In the genomic region with DNA sequence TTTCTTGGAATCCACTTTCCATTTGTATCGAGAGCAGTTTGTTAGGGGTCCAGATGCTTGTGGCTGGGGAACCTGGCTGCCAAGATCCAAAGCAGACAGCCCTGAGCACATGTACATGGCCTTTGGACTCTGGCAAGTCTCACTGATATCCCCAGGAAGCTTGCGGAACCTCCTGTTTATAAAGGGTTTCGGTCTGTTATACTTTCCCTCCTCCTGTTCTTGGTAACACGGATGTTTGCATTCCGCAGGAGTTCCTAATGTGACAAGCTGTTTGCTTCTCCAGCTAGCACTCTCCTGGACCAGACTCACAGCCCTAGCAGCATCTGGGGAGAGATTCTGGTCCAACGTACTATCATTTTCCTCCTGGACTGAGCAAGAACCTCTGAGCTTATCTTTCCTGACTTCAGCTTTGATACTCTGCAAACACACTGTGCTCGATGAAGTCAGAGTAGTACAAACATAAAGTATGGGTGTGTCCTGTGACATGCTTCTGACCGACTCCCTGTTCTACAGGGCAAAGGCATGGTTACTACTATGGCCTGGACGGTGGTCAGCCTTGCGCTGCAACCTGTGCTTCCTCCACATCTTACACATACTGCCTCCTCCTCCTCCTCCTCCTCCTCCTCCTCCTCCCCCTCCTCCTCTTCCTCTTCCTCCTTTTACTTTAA, we compare ENCODE assay signal across 11 mouse cellular contexts. TPM values are rescaled to one million over a fixed set of nuclear protein-coding genes. Genes with fewer than 3 reads are reported as not detected.
DNase-seq lines count a peak whose midpoint lies in the region; ATAC-seq and TF ChIP-seq lines count a peak whose summit lies in the region.
"Had no signal": no experiment of that assay in that cellular context is flagged by ENCODE, and none has a peak within 500 bp of the region (broad histone marks: within the 10 kb centered on the region; RNA-seq: fewer than 3 reads in every experiment).

No protein-coding gene starts in this region.

- intact Hi-C loops in gastrocnemius, adult 2 months (cut with DNase I) = no loop called here

- TF ChIP-seq CTCF in gastrocnemius, adult 2 months (IDR thresholded peaks at IDR 0.05) = no peak

- no peaks in the 10 kb centered on the region for H3K9me3 ChIP-seq in embryonic facial prominence, embryonic 14.5 days (ENCODE audit: control insufficient read depth, low read length)
- no peaks in the 10 kb centered on the region for H3K9me3 ChIP-seq in heart, embryonic 12.5 days (replicated peaks)
- H3K9me3 ChIP-seq in liver, embryonic 11.5 days (ENCODE audit: control insufficient read depth, low read length) = no peaks in the 10 kb centered on the region

- 67% methylated on average over 10 of the region's 10 CpGs for WGBS in embryonic facial prominence, embryonic 14.5 days
- WGBS in heart, embryonic 12.5 days = 51% methylated on average over 10 of the region's 10 CpGs
- WGBS in liver, embryonic 11.5 days = 53% methylated on average over 10 of the region's 10 CpGs

- H3K27me3 ChIP-seq in embryonic facial prominence, embryonic 14.5 days (replicated peaks; ENCODE audit: control insufficient read depth, insufficient read depth, low read length) = no peaks in the 10 kb centered on the region
- H3K27me3 ChIP-seq in heart, embryonic 12.5 days (replicated peaks) = no peaks in the 10 kb centered on the region
- no peaks in the 10 kb centered on the region for H3K27me3 ChIP-seq in liver, embryonic 11.5 days (replicated peaks; ENCODE audit: control insufficient read depth, insufficient read depth, low read length)

- no peak overlapping the region for H3K4me3 ChIP-seq in embryonic facial prominence, embryonic 14.5 days (ENCODE audit: low read depth, low read length)
- no peak overlapping the region for H3K4me3 ChIP-seq in heart, embryonic 12.5 days
- no peak overlapping the region for H3K4me3 ChIP-seq in liver, embryonic 11.5 days (ENCODE audit: low read depth, low read length)
- no peak overlapping the region for H3K4me3 ChIP-seq in gastrocnemius, adult 2 months

- H3K9ac ChIP-seq in embryonic facial prominence, embryonic 14.5 days (ENCODE audit: low read depth, low read length) = no peak overlapping the region
- no peak overlapping the region for H3K9ac ChIP-seq in heart, embryonic 12.5 days
- H3K9ac ChIP-seq in liver, embryonic 11.5 days (ENCODE audit: low read depth, low read length) = no peak overlapping the region

- peak; percentile 23 for DNase-seq in embryonic facial prominence, embryonic 14.5 days (ENCODE audit: low spot score)
- no peak for DNase-seq in liver, embryonic 11.5 days (ENCODE audit: low spot score)
- peak; percentile 60 to 67 for DNase-seq in lung, postnatal 4 days
- DNase-seq in ovary, postnatal 10 days (ENCODE audit: low spot score) = no peak
- no peak for DNase-seq in gastrocnemius, adult 2 months
- DNase-seq in cerebellum, adult 8-10 months = no peak
- DNase-seq: cerebellum, postnatal 14 days; right cerebral cortex, adult 18-20 months had no signal

- ATAC-seq in embryonic facial prominence, embryonic 14.5 days (ENCODE audit: low read depth) = no peak
- ATAC-seq in heart, embryonic 12.5 days (ENCODE audit: insufficient number of reproducible peaks, low FRiP score) = peak; percentile 82
- ATAC-seq in liver, embryonic 11.5 days (replicated peaks; ENCODE audit: low FRiP score) = peak; percentile 62

- H3K4me2 ChIP-seq in embryonic facial prominence, embryonic 14.5 days (ENCODE audit: low read depth, low read length) = no peak overlapping the region
- H3K4me2 ChIP-seq in heart, embryonic 12.5 days = no peak overlapping the region
- H3K4me2 ChIP-seq in liver, embryonic 11.5 days = no peak overlapping the region

- no peak overlapping the region for H3K27ac ChIP-seq in embryonic facial prominence, embryonic 14.5 days (replicated peaks; ENCODE audit: low read depth, low read length)
- H3K27ac ChIP-seq in heart, embryonic 12.5 days (ENCODE audit: poor library complexity, severe bottlenecking) = peak overlapping the region; percentile 67
- peak overlapping the region; percentile 21 for H3K27ac ChIP-seq in liver, embryonic 11.5 days (ENCODE audit: low read depth, low read length)
- no peak overlapping the region for H3K27ac ChIP-seq in gastrocnemius, adult 2 months

- no peaks in the 10 kb centered on the region for H3K4me1 ChIP-seq in embryonic facial prominence, embryonic 14.5 days (ENCODE audit: control insufficient read depth, insufficient read depth, low read length)
- peaks cover 25% of the 10 kb centered on the region for H3K4me1 ChIP-seq in heart, embryonic 12.5 days (replicated peaks)
- H3K4me1 ChIP-seq in liver, embryonic 11.5 days (replicated peaks; ENCODE audit: control insufficient read depth, insufficient read depth, low read length) = peaks cover 11% of the 10 kb centered on the region

- H3K36me3 ChIP-seq in embryonic facial prominence, embryonic 14.5 days (ENCODE audit: control insufficient read depth, insufficient read depth, low read length) = no peaks in the 10 kb centered on the region
- H3K36me3 ChIP-seq in heart, embryonic 12.5 days = no peaks in the 10 kb centered on the region
- H3K36me3 ChIP-seq in liver, embryonic 11.5 days (ENCODE audit: control insufficient read depth, insufficient read depth, low read length) = no peaks in the 10 kb centered on the region

RNA-seq across cellular contexts. Expression of gene Lyve1, which starts 31.0 kb away (rescaled TPM):
- 19.5 and 20.1 TPM in 2 replicates for polyA plus RNA-seq in embryonic facial prominence, embryonic 14.5 days (2014; fragmentation: Nextera tagmentation; extraction: Ambion mirVana)
- polyA plus RNA-seq in heart, embryonic 12.5 days (2016; fragmentation: Nextera tagmentation; extraction: Ambion mirVana) = 3.2 and 3.6 TPM in 2 replicates
- polyA plus RNA-seq in liver, embryonic 11.5 days (2014; fragmentation: Nextera tagmentation; extraction: Ambion mirVana) = 25.7 and 26.9 TPM in 2 replicates
- 1 to 10 TPM; 5.7 to 9.6 TPM for total RNA-seq in gastrocnemius, adult 2 months (2021)
- total RNA-seq: ES-E14; hematopoietic stem cell, adult 5-6 weeks had no signal

RNA-seq across cellular contexts. Expression of gene Rnf141, which starts 49.8 kb away (rescaled TPM):
- 30.1 and 30.2 TPM in 2 replicates for polyA plus RNA-seq in embryonic facial prominence, embryonic 14.5 days (2014; fragmentation: Nextera tagmentation; extraction: Ambion mirVana)
- 35.5 and 37.9 TPM in 2 replicates for polyA plus RNA-seq in heart, embryonic 12.5 days (2016; fragmentation: Nextera tagmentation; extraction: Ambion mirVana)
- 35.0 and 41.0 TPM in 2 replicates for polyA plus RNA-seq in liver, embryonic 11.5 days (2014; fragmentation: Nextera tagmentation; extraction: Ambion mirVana)
- total RNA-seq in gastrocnemius, adult 2 months (2021) = 10 to 100 TPM; 20.1 to 21.4 TPM

Comparison
In these comparisons a context has a peak if more than half of its experiments do, and no peak if none do; other contexts are left out.
1. DNase-seq: peak in embryonic facial prominence, embryonic 14.5 days (single experiment) and lung, postnatal 4 days (2 of 2); none in liver, embryonic 11.5 days (single experiment), ovary, postnatal 10 days (single experiment), gastrocnemius, adult 2 months (single experiment) and cerebellum, adult 8-10 months (single experiment).
2. H3K27ac ChIP-seq: peak in heart, embryonic 12.5 days (single experiment) and liver, embryonic 11.5 days (single experiment); none in embryonic facial prominence, embryonic 14.5 days (single experiment) and gastrocnemius, adult 2 months (single experiment).